Mouse (Mus musculus) CD4-positive, CD25-positive, alpha-beta regulatory T cell, adult 2 months (primary cell): ENCODE measurements around the gene Ola1.

Experiments
- DNase-seq: peaks from one replicate; pipeline ENCODE4 v3.0.0-alpha.2; 2012; ENCODE audit warnings: low read depth, low spot score

Gene Ola1

GRCm38 (mm10) chr2:73066307-73067167, 152.2 kb downstream of the Ola1 start:
- DNase-seq: peak; percentile 15

GRCm38 (mm10) chr2:73063911-73064619, 154.7 kb downstream of the Ola1 start:
- DNase-seq: no peak

GRCm38 (mm10) chr2:73060259-73060585, 158.5 kb downstream of the Ola1 start:
- DNase-seq: no peak

- DNase-seq: peak; percentile 82
These were observed 159.0 kb downstream of the Ola1 start for GRCm38 (mm10) chr2:73059550-73060258.

GRCm38 (mm10) chr2:73058344-73058743, 160.4 kb downstream of the Ola1 start:
- no peak for DNase-seq

GRCm38 (mm10) chr2:73057589-73057988, 161.1 kb downstream of the Ola1 start:
- no peak for DNase-seq

- DNase-seq: peak; percentile 27
These were observed 162.4 kb downstream of the Ola1 start for GRCm38 (mm10) chr2:73056090-73056956.

GRCm38 (mm10) chr2:73053791-73054490, 164.8 kb downstream of the Ola1 start:
- peak; percentile 51 for DNase-seq

- no peak for DNase-seq
These were observed 168.3 kb downstream of the Ola1 start for GRCm38 (mm10) chr2:73050401-73050800.

GRCm38 (mm10) chr2:73049977-73050376, 168.7 kb downstream of the Ola1 start:
- DNase-seq: no peak

- DNase-seq: no peak
These were observed 169.6 kb downstream of the Ola1 start for GRCm38 (mm10) chr2:73049001-73049684.

GRCm38 (mm10) chr2:73047061-73047741, 171.5 kb downstream of the Ola1 start:
- DNase-seq: no peak

- DNase-seq: no peak
These were observed 172.1 kb downstream of the Ola1 start for GRCm38 (mm10) chr2:73046576-73046975.

- no peak for DNase-seq
These were observed 173.2 kb downstream of the Ola1 start for GRCm38 (mm10) chr2:73045505-73045904.
